Mouse (Mus musculus): ENCODE results near the gene Anxa6.
"Not testable (repeated sequence)": the region's sequence is repeated elsewhere in the genome, so short reads cannot be mapped to it uniquely, and the experiment has no call there.

Anxa6 gene

DNA sequence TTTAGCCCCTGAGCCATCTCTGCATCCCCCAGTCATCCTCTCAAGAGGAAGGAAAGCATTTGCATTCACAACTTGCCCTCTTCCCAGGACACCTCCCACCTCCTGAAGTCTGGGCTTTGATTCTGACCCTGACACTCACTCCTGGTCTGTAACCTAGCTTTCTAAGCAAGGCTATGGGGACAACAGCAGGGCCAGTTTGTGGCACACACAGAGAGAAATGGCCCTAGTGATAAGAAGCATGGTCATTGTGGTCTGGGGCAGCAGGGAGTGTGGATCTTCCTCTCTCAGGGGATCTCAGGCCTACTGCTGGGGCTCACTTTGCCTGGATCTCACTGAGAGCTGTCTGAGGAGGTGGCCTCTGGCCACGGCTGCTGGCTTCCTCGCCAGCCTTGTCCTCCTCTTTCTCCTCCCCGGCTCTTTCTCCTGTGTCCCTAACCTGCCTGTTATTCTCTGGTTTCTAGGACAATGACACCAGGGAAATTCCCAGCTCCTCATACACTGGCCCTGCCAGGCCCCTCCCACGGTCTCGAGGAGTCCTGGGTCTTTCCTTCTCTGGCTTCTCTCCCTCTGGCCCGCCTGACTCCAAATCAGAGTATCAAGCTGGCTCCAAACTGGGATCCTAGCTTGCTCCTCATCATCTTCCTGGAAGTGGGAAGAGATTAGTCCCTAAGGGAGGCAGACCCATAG lies 71.9 kb downstream of the Anxa6 start:
- DNase-seq (ENCODE audit: low read depth, low spot score) = peak; percentile 29

DNA sequence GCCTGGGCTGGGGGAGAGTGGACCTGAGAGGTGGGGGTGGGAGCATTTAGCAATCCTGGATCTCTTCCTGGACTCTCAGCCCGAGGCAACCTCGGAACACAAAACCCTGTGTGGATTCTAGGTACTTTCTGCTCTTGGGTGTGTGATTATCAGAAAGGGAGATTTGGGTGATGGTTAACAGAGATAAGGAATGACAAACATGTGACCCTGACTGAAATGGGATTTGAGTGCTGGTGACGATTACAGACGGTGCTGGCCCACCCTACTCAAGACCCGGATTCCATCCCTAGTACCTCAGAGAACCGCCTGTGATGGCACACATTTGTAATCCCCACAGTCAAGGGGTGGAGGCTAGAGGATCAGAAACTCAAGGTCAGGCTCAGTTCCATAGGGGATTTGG lies 73.0 kb downstream of the Anxa6 start:
- no peak for DNase-seq (ENCODE audit: low read depth, low spot score)

DNA sequence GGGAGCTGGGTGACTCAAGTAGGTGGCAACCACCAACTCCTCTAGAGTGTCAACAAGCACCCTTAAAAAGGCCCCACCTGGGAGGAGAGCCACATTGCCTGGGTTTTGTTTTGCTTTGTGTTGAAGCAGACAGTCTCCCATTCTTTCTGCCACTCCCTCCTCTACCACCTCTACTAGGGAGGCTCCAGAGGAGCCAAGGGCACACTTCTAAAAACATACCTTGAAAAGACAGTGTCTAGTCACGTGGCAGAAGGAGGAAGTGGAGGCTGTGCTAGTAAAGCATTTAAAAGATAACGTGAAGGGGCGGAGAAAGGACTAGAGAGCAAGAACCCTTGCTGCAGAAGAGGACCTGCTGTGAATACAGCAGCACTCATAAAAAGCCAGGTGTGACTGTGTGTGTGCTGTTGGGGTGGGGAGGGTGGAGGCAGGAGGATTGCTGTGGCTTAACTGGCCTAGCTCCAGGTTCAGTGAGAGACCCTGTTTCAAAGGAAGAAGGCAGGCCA lies 74.6 kb downstream of the Anxa6 start:
- DNase-seq (ENCODE audit: low read depth, low spot score) = no peak

- DNase-seq (ENCODE audit: low read depth, low spot score) = not testable (repeated sequence)
Observed at GRCm38 (mm10) chr11:54957708-54958107, 75.5 kb downstream of the Anxa6 start.

GRCm38 (mm10) chr11:54956912-54957311 lies 76.3 kb downstream of the Anxa6 start:
- DNase-seq (ENCODE audit: low read depth, low spot score) = no peak

- peak; percentile 96 for DNase-seq (ENCODE audit: low read depth, low spot score)
Observed at GRCm38 (mm10) chr11:54955735-54956480, 77.3 kb downstream of the Anxa6 start.

- not testable (repeated sequence) for DNase-seq (ENCODE audit: low read depth, low spot score)
Observed at GRCm38 (mm10) chr11:54955400-54955734, 77.9 kb downstream of the Anxa6 start.

GRCm38 (mm10) chr11:54954716-54955115 lies 78.5 kb downstream of the Anxa6 start:
- no peak for DNase-seq (ENCODE audit: low read depth, low spot score)

GRCm38 (mm10) chr11:54953993-54954446 lies 79.2 kb downstream of the Anxa6 start:
- DNase-seq (ENCODE audit: low read depth, low spot score) = no peak

- peak; percentile 44 for DNase-seq (ENCODE audit: low read depth, low spot score)
Observed at GRCm38 (mm10) chr11:54952651-54953050, 80.6 kb downstream of the Anxa6 start.

- no peak for DNase-seq (ENCODE audit: low read depth, low spot score)
Observed at GRCm38 (mm10) chr11:54950684-54951083, 82.6 kb downstream of the Anxa6 start.

DNA sequence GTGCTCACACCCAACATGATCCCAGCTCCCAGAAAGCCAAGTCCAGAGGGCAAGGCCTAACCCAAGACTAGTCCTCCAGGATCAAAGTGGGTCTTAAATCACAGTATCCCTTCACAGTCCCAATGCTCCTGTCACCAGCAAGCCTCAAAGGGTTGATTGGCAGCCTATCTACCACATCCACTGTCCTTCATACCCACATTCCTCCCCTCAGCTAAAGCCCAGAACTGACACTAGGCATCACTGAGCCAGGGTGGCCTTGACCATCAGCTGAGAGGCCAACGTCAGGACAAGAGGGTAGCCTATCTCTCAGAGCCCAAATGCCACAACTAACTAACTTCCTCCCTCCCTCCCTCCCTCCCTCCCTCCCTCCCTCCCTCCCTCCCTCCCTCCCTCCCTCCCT lies 83.5 kb downstream of the Anxa6 start:
- no peak for DNase-seq (ENCODE audit: low read depth, low spot score)

- no peak for DNase-seq (ENCODE audit: low read depth, low spot score)
Observed at GRCm38 (mm10) chr11:54944702-54945101, 88.5 kb downstream of the Anxa6 start.

- DNase-seq (ENCODE audit: low read depth, low spot score) = no peak
Observed at GRCm38 (mm10) chr11:54940056-54940455, 93.2 kb downstream of the Anxa6 start.

- DNase-seq (ENCODE audit: low read depth, low spot score) = no peak
Observed at GRCm38 (mm10) chr11:54939501-54939900, 93.7 kb downstream of the Anxa6 start.

DNA sequence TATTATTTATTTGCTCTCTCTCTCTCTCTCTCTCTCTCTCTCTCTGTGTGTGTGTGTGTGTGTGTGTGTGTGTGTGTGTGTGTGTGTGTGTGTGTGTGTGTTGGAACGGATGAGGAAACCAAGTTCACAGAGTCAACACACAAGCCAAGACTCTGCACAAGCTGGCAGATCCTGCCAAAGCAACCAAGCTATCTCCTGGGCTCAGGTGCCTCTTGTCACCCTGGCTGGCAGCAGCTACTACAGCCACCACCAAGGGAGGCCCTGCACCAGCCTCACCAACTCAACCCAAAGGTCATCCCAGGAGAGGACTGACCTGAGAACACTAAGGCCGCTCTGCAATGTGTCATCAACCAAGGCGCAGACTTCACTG lies 96.5 kb downstream of the Anxa6 start:
- DNase-seq (ENCODE audit: low read depth, low spot score) = no peak

GRCm38 (mm10) chr11:54936035-54936770 lies 97.0 kb downstream of the Anxa6 start:
- peak; percentile 46 for DNase-seq (ENCODE audit: low read depth, low spot score)

- DNase-seq (ENCODE audit: low read depth, low spot score) = no peak
Observed at GRCm38 (mm10) chr11:54934198-54934597, 99.0 kb downstream of the Anxa6 start.

DNA sequence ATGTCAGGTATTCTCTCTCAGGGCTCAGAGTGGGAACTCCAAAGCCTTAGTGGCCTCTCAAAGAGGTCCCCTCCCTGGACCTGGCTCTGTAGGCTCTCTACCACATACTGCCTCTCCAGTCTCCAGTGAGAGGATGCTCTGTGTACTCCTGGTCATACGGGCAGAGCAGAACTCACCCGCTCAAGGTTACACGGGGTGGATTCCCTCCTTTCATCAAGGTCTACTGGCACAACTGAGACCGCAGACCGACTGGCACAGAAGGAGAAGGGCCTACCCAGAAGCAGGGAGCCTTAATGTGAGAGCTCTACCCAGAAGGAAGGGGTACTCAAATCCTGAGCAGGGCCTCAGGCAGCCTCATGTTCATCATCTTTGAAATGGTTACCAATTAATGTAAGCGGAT lies 100.7 kb downstream of the Anxa6 start:
- DNase-seq (ENCODE audit: low read depth, low spot score) = no peak

GRCm38 (mm10) chr11:54931405-54932093 lies 101.7 kb downstream of the Anxa6 start:
- DNase-seq (ENCODE audit: low read depth, low spot score) = peak; percentile 64

GRCm38 (mm10) chr11:54930318-54930979 lies 102.8 kb downstream of the Anxa6 start:
- DNase-seq (ENCODE audit: low read depth, low spot score) = peak; percentile 78
